Mouse (Mus musculus): ENCODE data around the gene Sowahb. TPM values are rescaled to one million over a fixed set of nuclear protein-coding genes. Genes with fewer than 3 reads are reported as not detected.
A peak's percentile ranks its signal among the peaks of the same experiment; 100 is the strongest.

The Sowahb gene
- polyA plus RNA-seq, 1 experiment from 2014 or later, result 5.2 TPM

GRCm38 (mm10) chr5:93043688-93044583 lies 886 bp downstream of the Sowahb start:
- 3% methylated on average over 68 of the region's 69 CpGs for WGBS
- H3K36me3 ChIP-seq (ENCODE audit: control insufficient read depth, insufficient read depth, low read length), result 0 out of 2 replicates have a peak, but pooled peaks cover 2% of the 10 kb centered on the region
- H3K4me2 ChIP-seq (ENCODE audit: low read depth, low read length), result peak overlapping the region; percentile 78
- peaks cover 14% of the 10 kb centered on the region for H3K27me3 ChIP-seq (replicated peaks; ENCODE audit: control insufficient read depth, insufficient read depth, low read length)
- H3K4me3 ChIP-seq (ENCODE audit: low read length), result peak overlapping the region; percentile 60
- peak overlapping the region; percentile 79; the same call in 1 of the 2 replicates for H3K27ac ChIP-seq (ENCODE audit: low read length)
- peak overlapping the region; percentile 75 for H3K9ac ChIP-seq (ENCODE audit: low read depth, low read length)
- ATAC-seq, result peak; percentile 2
- peaks cover 15% of the 10 kb centered on the region for H3K4me1 ChIP-seq (ENCODE audit: control insufficient read depth, insufficient read depth, low read length)
- no peaks in the 10 kb centered on the region for H3K9me3 ChIP-seq (ENCODE audit: control insufficient read depth, low read length)

- ATAC-seq, result no peak
- peak overlapping the region; percentile 75 for H3K9ac ChIP-seq (ENCODE audit: low read depth, low read length)
- peak overlapping the region; percentile 78 for H3K4me2 ChIP-seq (ENCODE audit: low read depth, low read length)
- H3K9me3 ChIP-seq (ENCODE audit: control insufficient read depth, low read length), result no peaks in the 10 kb centered on the region
- H3K4me3 ChIP-seq (ENCODE audit: low read length), result peak overlapping the region; percentile 60
- H3K27me3 ChIP-seq (replicated peaks; ENCODE audit: control insufficient read depth, insufficient read depth, low read length), result peaks cover 14% of the 10 kb centered on the region
- WGBS, result 63% methylated on average over 18 of the region's 18 CpGs
- 0 out of 2 replicates have a peak, but pooled peaks cover 2% of the 10 kb centered on the region for H3K36me3 ChIP-seq (ENCODE audit: control insufficient read depth, insufficient read depth, low read length)
- H3K27ac ChIP-seq (ENCODE audit: low read length), result no peak overlapping the region
- peaks cover 15% of the 10 kb centered on the region for H3K4me1 ChIP-seq (ENCODE audit: control insufficient read depth, insufficient read depth, low read length)
These were observed 1.8 kb downstream of the Sowahb start for GRCm38 (mm10) chr5:93042831-93043687.

- peak overlapping the region; percentile 78; the same call in 1 of the 2 replicates for H3K4me2 ChIP-seq (ENCODE audit: low read depth, low read length)
- H3K27me3 ChIP-seq (replicated peaks; ENCODE audit: control insufficient read depth, insufficient read depth, low read length), result peaks cover 14% of the 10 kb centered on the region
These were observed 2.8 kb downstream of the Sowahb start for GRCm38 (mm10) chr5:93042031-93042430.

GRCm38 (mm10) chr5:93041276-93041675 lies 3.5 kb downstream of the Sowahb start:
- Histone ChIP-seq H3K36me3 (ENCODE audit: control insufficient read depth, insufficient read depth, low read length) (0 out of 2 replicates have a peak, but pooled peaks cover 2% of the 10 kb centered on the region), H3K4me2 (ENCODE audit: low read depth, low read length) (no peak overlapping the region), H3K27ac (ENCODE audit: low read length) (no peak overlapping the region), H3K27me3 (replicated peaks; ENCODE audit: control insufficient read depth, insufficient read depth, low read length) (peaks cover 14% of the 10 kb centered on the region), H3K4me3 (ENCODE audit: low read length) (no peak overlapping the region), H3K9ac (ENCODE audit: low read depth, low read length) (no peak overlapping the region), H3K9me3 (ENCODE audit: control insufficient read depth, low read length) (no peaks in the 10 kb centered on the region), H3K4me1 (ENCODE audit: control insufficient read depth, insufficient read depth, low read length) (peaks cover 27% of the 10 kb centered on the region)
- 51% methylated on average over 3 of the region's 3 CpGs for WGBS
- no peak for ATAC-seq

More at GRCm38 (mm10) chr5:93042031-93042430, 2.8 kb downstream of the Sowahb start:
- Histone ChIP-seq H3K9me3 (ENCODE audit: control insufficient read depth, low read length) (no peaks in the 10 kb centered on the region), H3K36me3 (ENCODE audit: control insufficient read depth, insufficient read depth, low read length) (0 out of 2 replicates have a peak, but pooled peaks cover 2% of the 10 kb centered on the region), H3K27ac (ENCODE audit: low read length) (no peak overlapping the region), H3K9ac (ENCODE audit: low read depth, low read length) (no peak overlapping the region), H3K4me1 (ENCODE audit: control insufficient read depth, insufficient read depth, low read length) (peaks cover 22% of the 10 kb centered on the region), H3K4me3 (ENCODE audit: low read length) (no peak overlapping the region)
- 73% methylated on average over 4 of the region's 4 CpGs for WGBS
- ATAC-seq, result no peak

- Histone ChIP-seq H3K4me3 (ENCODE audit: low read length) (no peak overlapping the region), H3K27me3 (replicated peaks; ENCODE audit: control insufficient read depth, insufficient read depth, low read length) (peaks cover 12% of the 10 kb centered on the region), H3K36me3 (ENCODE audit: control insufficient read depth, insufficient read depth, low read length) (0 out of 2 replicates have a peak, but pooled peaks cover 2% of the 10 kb centered on the region), H3K27ac (ENCODE audit: low read length) (peak overlapping the region; percentile 62), H3K4me2 (ENCODE audit: low read depth, low read length) (0 out of 2 replicates have a peak overlapping the region, but pooled peaks have one; percentile 5), H3K9ac (ENCODE audit: low read depth, low read length) (no peak overlapping the region), H3K9me3 (ENCODE audit: control insufficient read depth, low read length) (no peaks in the 10 kb centered on the region), H3K4me1 (ENCODE audit: control insufficient read depth, insufficient read depth, low read length) (peaks cover 26% of the 10 kb centered on the region)
- ATAC-seq, result peak; percentile 69
- 41% methylated on average over 5 of the region's 5 CpGs for WGBS
These were observed 4.7 kb downstream of the Sowahb start for GRCm38 (mm10) chr5:93040095-93040494.

- Histone ChIP-seq H3K27ac (ENCODE audit: low read length) (no peak overlapping the region), H3K27me3 (replicated peaks; ENCODE audit: control insufficient read depth, insufficient read depth, low read length) (no peaks in the 10 kb centered on the region), H3K9me3 (ENCODE audit: control insufficient read depth, low read length) (no peaks in the 10 kb centered on the region), H3K9ac (ENCODE audit: low read depth, low read length) (no peak overlapping the region), H3K4me2 (ENCODE audit: low read depth, low read length) (no peak overlapping the region), H3K4me3 (ENCODE audit: low read length) (no peak overlapping the region), H3K36me3 (ENCODE audit: control insufficient read depth, insufficient read depth, low read length) (no peaks in the 10 kb centered on the region), H3K4me1 (ENCODE audit: control insufficient read depth, insufficient read depth, low read length) (peaks cover 13% of the 10 kb centered on the region)
- no peak for ATAC-seq
- 59% methylated on average over 7 of the region's 7 CpGs for WGBS
These were observed 8.6 kb downstream of the Sowahb start for GRCm38 (mm10) chr5:93036254-93036653.

GRCm38 (mm10) chr5:93035285-93035684 lies 9.5 kb downstream of the Sowahb start:
- Histone ChIP-seq H3K4me2 (ENCODE audit: low read depth, low read length) (no peak overlapping the region), H3K9ac (ENCODE audit: low read depth, low read length) (no peak overlapping the region), H3K9me3 (ENCODE audit: control insufficient read depth, low read length) (no peaks in the 10 kb centered on the region), H3K4me1 (ENCODE audit: control insufficient read depth, insufficient read depth, low read length) (peaks cover 17% of the 10 kb centered on the region), H3K4me3 (ENCODE audit: low read length) (no peak overlapping the region), H3K27ac (ENCODE audit: low read length) (0 out of 2 replicates have a peak overlapping the region, but pooled peaks have one; percentile 10), H3K27me3 (replicated peaks; ENCODE audit: control insufficient read depth, insufficient read depth, low read length) (no peaks in the 10 kb centered on the region), H3K36me3 (ENCODE audit: control insufficient read depth, insufficient read depth, low read length) (no peaks in the 10 kb centered on the region)
- 10% methylated on average over 1 of the region's 1 CpGs for WGBS
- peak; percentile 17; the same call in 1 of the 2 replicates for ATAC-seq

GRCm38 (mm10) chr5:93033087-93033870 lies 11.5 kb downstream of the Sowahb start:
- ATAC-seq, result no peak
- H3K9ac ChIP-seq (ENCODE audit: low read depth, low read length), result no peak overlapping the region
- H3K27ac ChIP-seq (ENCODE audit: low read length), result no peak overlapping the region
- no peaks in the 10 kb centered on the region for H3K27me3 ChIP-seq (replicated peaks; ENCODE audit: control insufficient read depth, insufficient read depth, low read length)
- whole genome bisulfite sequencing, result 66% methylated on average over 5 of the region's 5 CpGs
- H3K9me3 ChIP-seq (ENCODE audit: control insufficient read depth, low read length), result no peaks in the 10 kb centered on the region
- peaks cover 17% of the 10 kb centered on the region for H3K4me1 ChIP-seq (ENCODE audit: control insufficient read depth, insufficient read depth, low read length)
- H3K4me3 ChIP-seq (ENCODE audit: low read length), result no peak overlapping the region
- H3K36me3 ChIP-seq (ENCODE audit: control insufficient read depth, insufficient read depth, low read length), result no peaks in the 10 kb centered on the region
- no peak overlapping the region for H3K4me2 ChIP-seq (ENCODE audit: low read depth, low read length)
